Mouse (Mus musculus) kidney, postnatal 36 days (tissue): ENCODE results near the gene Rgs4.

ENCODE experiments used
- DNase-seq, 2 experiments: peaks; one replicate each; pipeline ENCODE4 v3.0.0; 2021 to 2022; ENCODE audit warnings: mixed read lengths in 2 of 2

Gene Rgs4

DNA sequence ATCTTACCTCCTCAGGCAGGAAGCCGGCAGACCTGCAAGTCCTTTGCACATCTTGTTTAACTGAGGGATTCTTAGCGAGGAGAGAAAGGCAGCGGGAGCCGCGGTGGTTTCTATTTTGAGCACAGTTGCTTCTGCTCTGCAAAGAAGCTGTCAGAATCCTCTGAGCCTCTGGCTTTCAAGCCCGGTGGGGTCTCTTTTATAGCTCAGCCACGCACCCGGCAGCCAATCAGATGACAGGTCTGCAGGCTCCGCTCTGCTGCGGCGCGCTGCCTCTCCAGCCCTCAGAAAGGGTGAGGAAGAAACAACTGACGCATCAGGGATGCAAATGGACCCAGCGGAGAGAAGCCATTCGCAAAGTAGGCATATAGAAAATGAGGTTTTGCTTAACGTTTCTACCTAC is at the start of gene Rgs4:
Gene Rgs4, minus strand, starts transcription at position 170 of the 400 bp plus-strand sequence.
- peak; percentile 28 to 43 for DNase-seq

DNA sequence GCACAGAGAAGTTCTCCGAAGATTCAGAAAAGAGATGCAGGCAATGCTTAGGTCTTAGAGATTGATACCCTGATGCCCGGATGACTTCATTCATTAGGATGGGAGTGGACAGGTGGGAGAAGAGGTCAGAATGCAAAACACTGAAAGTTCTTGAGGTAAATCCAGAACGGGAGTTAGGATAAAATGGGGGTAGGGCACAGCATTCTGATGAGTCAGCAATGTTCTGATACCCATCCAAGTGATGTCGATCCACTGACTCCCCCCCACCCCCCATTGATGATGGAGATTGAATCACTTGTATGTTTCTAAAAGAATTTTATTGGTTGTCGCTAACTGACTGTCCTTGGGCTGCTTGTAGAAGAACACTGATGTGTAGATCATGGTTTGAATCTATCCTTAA is 45.0 kb upstream of the Rgs4 start:
- no peak for DNase-seq

- no peak for DNase-seq
Measured at GRCm38 (mm10) chr1:169785981-169786380, 38.5 kb upstream of the Rgs4 start.

DNA sequence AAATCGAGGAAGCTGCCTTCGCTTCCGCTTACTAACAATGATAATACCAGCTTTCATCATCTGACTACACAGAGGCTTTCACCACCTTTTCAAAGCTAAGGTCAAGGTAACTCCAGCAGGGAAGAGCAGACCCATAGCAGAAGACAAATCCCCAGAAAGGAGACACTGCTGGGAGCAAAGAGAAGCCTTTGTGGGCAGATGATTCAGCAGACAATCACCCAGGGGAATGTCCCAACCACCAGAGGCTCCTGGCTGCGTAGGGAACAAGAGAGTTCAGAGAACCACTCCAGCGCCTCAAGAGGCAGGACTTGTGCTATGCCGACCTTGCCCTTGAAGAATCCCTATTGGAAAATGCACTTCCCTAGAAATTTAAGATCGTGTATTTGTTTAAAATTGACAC is 29.1 kb upstream of the Rgs4 start:
- DNase-seq, result no peak

DNA sequence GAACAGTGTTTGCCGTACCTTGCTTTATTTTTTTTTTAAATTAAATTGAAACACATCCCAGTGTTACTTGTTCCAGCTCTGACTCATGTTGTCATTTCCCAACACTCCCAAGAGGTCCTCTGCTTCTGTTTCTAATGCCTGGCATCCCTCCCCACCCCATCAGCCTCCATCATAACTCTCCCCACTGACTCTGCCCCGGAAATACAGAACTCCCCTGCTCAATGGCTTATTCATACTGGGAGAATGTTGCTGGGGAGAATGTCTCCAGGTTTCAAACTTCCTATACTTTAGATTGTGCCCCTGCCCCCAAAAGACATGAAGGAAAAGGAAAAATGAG is 17.1 kb upstream of the Rgs4 start:
- DNase-seq, result no peak

DNA sequence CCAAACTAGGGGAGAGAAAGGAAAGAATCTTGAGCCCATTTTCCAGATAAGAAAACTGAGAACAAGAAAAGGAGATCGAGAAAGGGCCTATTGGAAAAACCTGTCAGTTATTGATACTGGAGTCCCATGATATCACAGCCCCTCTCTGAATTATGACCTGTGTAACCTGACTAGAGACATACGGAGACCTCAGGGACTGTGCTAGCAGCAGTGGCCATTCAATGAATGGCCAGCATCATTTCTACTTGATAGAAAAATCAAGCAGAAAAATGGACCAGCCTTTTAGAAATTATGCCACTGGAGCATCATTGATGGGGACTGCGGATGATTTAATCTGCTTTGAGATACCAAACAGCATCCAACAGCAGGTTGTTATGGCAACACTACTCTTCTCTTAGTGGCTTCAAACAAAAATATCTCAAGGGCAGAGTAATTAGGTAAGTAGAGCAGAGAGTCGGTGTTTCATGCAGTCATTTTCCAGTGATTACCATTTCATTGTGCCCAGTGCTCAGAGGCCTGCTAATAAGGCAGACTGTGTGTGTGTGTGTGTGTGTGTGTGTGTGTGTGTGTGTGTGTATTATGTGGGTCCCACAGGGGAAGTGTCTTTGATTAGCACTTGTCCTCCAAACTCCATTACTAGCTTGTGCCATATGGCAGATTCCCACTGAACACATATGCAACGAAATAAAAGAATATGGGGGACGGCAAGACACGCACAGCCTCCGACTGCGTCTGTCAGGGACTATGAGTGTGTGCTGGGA is 16.6 kb upstream of the Rgs4 start:
- no peak for DNase-seq

GRCm38 (mm10) chr1:169762524-169762923 is 15.1 kb upstream of the Rgs4 start:
- no peak for DNase-seq

DNA sequence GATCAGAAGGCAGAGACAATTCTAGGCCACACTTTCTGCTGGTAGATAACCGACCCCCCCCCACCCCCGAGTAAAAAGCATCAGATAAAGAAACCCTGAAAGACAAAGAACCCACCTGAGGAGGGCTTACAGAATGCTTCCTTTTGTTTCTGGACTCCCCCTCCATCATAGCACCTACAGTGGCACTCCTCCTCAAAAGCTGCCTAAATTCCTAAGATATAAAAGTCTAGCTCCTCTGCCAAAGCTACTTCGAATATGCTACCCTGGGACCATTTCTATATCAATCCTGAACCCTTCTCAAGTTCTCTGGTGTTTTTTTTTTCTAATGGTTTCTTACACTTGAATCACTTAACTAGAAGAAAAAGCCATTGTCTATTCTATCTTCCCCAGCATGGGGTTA is 9.1 kb upstream of the Rgs4 start:
- DNase-seq, result no peak

DNA sequence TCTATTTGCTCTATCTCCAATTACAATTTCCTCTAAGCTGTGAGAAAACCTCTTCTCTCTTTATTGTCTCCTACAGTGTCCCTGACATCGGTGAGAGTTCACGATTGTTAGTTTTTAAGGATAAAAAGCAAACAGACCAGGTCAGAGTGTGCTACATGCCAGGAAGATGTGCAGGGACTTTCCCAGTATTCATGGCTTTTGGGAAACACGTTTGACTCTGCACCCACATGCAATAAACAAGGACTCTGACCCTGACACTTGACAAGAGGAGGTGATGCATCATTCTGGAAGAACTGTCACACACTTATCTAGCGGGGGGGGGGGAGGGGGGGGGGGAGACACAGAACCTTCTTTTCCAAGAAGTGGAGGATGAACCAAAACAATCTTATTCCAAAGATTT is 5.0 kb upstream of the Rgs4 start:
- DNase-seq, result no peak

DNA sequence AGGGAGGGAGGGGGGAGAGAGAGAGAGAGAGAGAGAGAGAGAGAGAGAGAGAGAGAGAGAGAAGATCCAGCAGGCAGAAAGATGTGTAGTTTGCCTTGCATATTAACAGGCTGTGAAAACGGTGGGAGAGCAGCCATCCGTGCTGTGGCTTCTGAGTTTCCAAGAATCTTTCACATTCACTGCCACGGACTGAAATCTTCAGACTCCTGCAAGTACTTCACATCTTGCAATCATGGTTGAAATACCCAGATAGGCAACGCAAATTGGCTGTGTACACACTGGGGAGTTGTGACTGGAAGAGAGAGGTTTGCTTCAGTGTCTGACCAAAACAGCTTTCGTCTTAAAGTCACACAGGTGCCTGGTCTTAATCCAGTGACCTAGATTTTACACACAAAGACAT is 997 bp upstream of the Rgs4 start:
- no peak for DNase-seq

DNA sequence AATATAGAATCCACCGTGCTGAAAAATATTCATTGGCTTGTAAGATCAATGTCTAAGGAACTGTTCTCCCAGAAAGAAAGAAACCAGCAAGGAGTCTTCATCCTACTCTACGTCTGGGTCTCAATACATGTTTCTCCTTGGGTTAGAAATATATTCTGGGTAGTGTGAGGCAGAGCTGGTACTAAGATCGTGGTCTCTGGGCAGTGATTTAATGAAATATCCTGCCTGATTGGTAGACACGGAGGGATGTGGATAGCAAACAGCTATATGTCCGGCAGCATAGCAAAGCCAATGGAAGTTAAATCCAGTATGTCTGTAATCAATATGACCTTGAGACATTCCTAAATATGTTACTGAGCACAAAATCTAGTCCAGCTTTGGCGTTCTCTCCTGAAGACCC is 460 bp upstream of the Rgs4 start:
- DNase-seq, result no peak

- DNase-seq, result no peak
Measured at GRCm38 (mm10) chr1:169741147-169741546, 6.3 kb downstream of the Rgs4 start.

DNA sequence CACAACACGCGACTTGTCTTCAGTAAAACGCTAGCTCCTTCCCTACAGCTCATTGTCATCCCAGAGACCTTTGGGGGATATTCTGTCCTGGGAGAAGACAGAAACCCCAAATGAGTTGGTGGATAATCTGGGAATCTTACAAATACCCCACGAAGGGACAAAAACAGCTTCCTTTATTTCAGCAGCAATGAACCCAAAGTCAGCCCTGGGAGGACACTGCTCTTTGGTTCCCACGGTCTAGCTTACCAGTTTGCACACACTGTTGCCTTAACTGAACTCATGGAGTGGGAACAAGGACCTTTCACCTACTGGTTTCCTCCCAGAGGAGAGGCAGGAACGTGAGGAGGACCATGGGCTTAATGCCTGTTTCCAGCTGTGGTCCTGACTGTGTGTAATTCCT is 10.2 kb downstream of the Rgs4 start:
- DNase-seq, result peak; percentile 2 to 3

- no peak for DNase-seq
Measured at GRCm38 (mm10) chr1:169736139-169736538, 11.3 kb downstream of the Rgs4 start.

DNA sequence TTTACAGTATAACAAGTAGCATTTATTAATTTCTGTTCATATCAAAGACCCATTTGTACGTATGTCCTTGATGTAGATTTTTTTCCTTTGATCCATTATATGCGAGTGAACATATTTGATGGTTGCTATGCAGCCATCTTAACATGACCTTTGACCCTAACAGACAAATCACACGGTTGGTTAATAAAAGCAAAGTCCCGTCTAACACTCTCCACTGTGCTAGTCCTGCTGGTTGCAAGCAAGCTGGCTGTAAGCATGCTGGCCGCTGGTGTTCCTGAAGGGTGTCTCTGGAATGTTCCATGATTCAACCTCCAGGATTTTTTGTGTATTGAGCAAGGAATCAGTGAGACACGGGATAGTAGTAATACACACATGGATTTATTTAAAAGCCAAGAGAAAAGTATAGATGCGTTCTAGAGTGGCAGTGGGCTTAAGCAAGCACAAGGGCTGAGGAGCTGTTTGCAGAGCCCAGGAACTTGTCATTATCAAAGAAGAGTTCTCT is 16.8 kb downstream of the Rgs4 start:
- no peak for DNase-seq

GRCm38 (mm10) chr1:169726319-169726718 is 21.1 kb downstream of the Rgs4 start:
- DNase-seq, result no peak

DNA sequence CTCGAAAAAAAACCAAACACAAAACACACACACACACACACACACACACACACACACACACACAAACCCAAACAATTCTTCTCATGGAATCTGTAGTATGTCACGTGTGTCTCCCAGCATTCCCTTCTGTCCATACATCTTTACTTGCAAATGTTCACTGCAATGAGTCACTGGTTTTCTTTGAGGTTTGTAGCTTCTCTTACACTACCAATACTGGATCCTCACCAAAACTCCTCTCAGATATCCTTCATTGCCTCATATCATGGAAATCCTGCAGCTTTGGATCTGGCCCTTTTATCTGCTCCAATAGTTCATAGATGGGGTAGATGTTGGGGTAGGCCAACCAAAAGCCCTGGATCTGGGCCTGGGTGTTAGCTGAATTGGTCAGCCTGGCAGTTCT is 25.6 kb downstream of the Rgs4 start:
- no peak for DNase-seq

- DNase-seq, result no peak
Measured at GRCm38 (mm10) chr1:169704395-169705087, 42.9 kb downstream of the Rgs4 start.

DNA sequence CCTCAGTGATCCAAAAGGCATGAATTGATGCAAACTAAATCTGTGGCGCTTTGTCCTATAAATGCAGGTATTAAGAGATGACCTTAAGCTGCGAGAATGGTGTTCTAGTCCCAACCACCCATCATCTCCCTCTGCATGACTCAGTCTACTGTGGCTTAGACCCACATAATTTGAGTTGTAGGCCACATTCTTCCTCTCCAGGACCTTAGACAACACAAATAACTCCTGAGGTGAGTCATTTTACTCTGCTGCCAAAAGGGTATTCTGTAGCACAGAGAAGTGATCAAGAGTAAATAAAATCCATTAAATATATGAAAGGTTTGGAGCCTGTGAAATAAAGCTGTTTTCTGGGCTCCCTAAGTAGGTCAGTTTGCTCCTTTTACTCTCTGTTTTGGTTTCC is 48.3 kb downstream of the Rgs4 start:
- DNase-seq, result no peak

DNA sequence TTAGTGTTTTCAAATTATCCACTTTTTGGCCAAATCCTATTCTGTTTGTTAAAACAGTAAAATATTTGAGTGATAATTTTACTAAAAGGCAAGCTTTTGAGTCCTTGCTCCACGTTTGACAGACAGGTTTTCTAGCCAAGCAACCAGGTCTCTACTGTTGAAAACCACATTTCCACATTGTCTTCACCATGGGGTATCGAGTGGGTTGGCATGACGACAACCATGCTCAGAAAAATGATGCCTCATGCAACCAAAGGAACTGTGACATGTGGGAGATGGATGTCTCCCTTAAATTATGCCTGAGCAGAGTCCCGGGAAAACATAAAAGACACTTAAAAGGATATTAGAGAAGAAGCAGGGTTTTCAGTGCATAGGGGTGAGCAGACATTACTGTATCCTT is 50.2 kb downstream of the Rgs4 start:
- no peak for DNase-seq

DNA sequence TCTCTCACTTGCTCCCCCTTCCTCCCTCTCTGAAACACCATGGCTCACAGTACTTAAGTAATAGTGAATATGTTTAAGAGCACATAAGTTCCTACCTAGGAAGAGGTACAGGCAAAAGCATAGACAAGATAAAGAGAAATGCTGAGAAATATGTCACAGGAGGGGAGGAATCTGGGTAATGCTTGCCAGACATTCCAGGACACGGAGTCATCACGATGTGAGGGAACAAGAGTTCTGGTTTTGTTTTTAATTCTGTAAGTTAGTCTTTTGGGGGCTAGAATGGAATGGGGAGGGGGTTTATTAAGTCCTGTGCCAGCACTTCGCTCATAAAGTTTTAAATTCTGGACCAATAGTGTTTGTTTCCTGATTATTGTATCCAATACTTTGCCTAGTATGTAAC is 52.1 kb downstream of the Rgs4 start:
- DNase-seq, result no peak

DNA sequence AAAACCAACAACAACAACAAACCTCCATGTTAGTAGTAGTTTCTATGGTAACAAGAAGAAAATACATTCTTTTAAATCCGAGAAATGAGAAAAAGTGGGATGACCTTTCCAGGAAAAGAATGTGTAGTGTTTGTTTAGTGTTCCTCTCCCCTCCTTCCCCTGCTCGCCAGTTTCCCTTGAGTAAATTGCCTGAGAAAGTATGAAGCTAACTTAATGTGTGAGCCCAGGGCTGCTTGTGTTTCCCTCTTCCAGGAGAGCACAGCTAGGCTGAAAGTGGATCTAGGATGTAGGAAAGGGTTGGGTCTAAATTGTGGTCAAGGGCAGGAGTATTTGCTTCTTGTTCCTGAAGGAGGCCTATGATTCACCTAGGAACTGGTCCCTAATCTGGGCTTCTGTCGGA is 53.9 kb downstream of the Rgs4 start:
- peak in 1 of 2 experiments; percentile 4 for DNase-seq

DNA sequence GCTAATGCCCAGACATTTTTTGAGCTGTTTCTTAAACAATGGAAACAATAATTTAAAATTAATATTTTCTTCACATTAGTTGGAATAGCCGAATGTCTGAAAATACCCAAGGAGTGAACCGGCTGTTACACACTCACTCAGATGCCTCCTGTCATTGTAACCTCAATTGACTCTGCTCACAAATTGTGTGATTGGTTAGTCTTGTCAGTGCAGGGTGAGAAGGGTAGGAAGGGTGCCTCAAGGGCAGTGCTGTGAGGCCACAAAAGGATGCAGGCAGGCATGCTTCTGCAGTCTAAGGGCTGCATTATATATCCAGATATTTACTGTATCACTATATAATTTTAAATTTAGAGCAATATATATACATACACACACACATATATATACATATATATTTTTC is 54.4 kb downstream of the Rgs4 start:
- DNase-seq, result no peak
